8 mouse cellular contexts compared by ENCODE assay signal in the genomic region with DNA sequence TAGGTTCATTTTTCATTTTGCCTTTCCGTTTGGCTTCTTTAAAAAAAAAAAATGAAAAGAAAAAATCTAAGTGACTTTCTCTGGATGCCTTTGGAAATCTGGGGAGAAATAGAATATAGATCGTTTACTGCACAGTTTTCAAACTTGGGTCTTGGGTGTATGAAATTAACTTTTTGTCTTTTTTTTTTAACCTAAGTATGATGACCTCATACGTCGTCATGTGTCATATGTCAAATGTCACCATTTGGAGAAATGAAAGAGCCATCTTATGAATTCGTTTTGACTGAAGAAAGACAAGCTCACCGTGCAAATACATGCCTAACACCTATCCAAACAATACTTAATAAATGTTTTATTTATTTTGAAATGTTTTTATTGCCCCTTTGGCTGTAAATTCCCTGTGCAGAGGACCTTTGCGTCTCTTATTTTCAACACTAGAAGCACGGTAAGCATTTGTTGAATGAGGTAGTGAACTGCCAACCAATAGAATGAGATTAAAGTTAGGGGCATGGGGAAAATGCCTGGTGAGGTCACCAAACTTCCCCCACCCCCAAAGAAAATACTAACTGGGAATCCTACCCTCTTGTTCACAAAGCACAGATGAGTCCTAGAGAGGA. TPM values are rescaled to one million over a fixed set of nuclear protein-coding genes. Genes with fewer than 3 reads are reported as not detected.
DNase-seq lines count a peak whose midpoint lies in the region; ATAC-seq and TF ChIP-seq lines count a peak whose summit lies in the region.

No protein-coding gene starts in this region.

- no peak for ATAC-seq in forebrain, embryonic 12.5 days (ENCODE audit: low FRiP score)
- ATAC-seq in liver, embryonic 15.5 days (ENCODE audit: insufficient read depth) = no peak
- ATAC-seq in stomach, postnatal 0 days (ENCODE audit: low FRiP score, low TSS enrichment) = no peak

- H3K27me3 ChIP-seq in forebrain, embryonic 12.5 days = peaks cover 4% of the 10 kb centered on the region
- peaks cover 12% of the 10 kb centered on the region; the same call in 1 of the 2 replicates for H3K27me3 ChIP-seq in liver, embryonic 15.5 days
- no peaks in the 10 kb centered on the region for H3K27me3 ChIP-seq in stomach, postnatal 0 days (ENCODE audit: control insufficient read depth, insufficient read depth, low read length)

- peak overlapping the region; percentile 88 for H3K4me2 ChIP-seq in forebrain, embryonic 12.5 days
- peak overlapping the region; percentile 96 for H3K4me2 ChIP-seq in liver, embryonic 15.5 days
- peak overlapping the region; percentile 99 for H3K4me2 ChIP-seq in stomach, postnatal 0 days (replicated peaks; ENCODE audit: low read depth)

- no peak for DNase-seq in gastrocnemius, adult 2 months
- DNase-seq in gastrocnemius, postnatal 25 days = no peak
- peak; percentile 66 for DNase-seq in CD4-positive, CD25-positive, alpha-beta regulatory T cell, adult 2 months (ENCODE audit: low read depth, low spot score)
- DNase-seq in stomach, postnatal 0 days (ENCODE audit: low spot score) = no peak
- no peak for DNase-seq in frontal cortex, postnatal 14 days (ENCODE audit: low spot score in 2 of 2)
- DNase-seq in gastrocnemius, postnatal 14 days = no peak

- intact Hi-C loops in gastrocnemius, adult 2 months (cut with DNase I) = loop anchor here (5.0 kb wide), 2 partner anchors 57 to 83 kb away; partner anchors contain the start of gene Msrb3
- intact Hi-C loops in gastrocnemius, postnatal 14 days (cut with DNase I; ENCODE audit: low total_unique reads) = no loop called here

- no peaks in the 10 kb centered on the region for H3K9me3 ChIP-seq in forebrain, embryonic 12.5 days
- H3K9me3 ChIP-seq in liver, embryonic 15.5 days (replicated peaks) = no peaks in the 10 kb centered on the region
- no peaks in the 10 kb centered on the region for H3K9me3 ChIP-seq in stomach, postnatal 0 days (ENCODE audit: control insufficient read depth, low read length)

- no peak for TF ChIP-seq CTCF in gastrocnemius, adult 2 months (IDR thresholded peaks at IDR 0.05)
- TF ChIP-seq CTCF in stomach, postnatal 0 days (IDR thresholded peaks at IDR 0.05; ENCODE audit: low read depth) = no peak

- peaks cover 17% of the 10 kb centered on the region for H3K4me1 ChIP-seq in forebrain, embryonic 12.5 days
- H3K4me1 ChIP-seq in liver, embryonic 15.5 days (replicated peaks) = peaks cover 28% of the 10 kb centered on the region
- peaks cover 8% of the 10 kb centered on the region; the same call in 1 of the 2 replicates for H3K4me1 ChIP-seq in stomach, postnatal 0 days (replicated peaks; ENCODE audit: control insufficient read depth, insufficient read depth)

- H3K36me3 ChIP-seq in forebrain, embryonic 12.5 days (replicated peaks) = no peaks in the 10 kb centered on the region; the same call in 1 of the 2 replicates
- H3K36me3 ChIP-seq in liver, embryonic 15.5 days (replicated peaks) = peaks cover 9% of the 10 kb centered on the region
- no peaks in the 10 kb centered on the region for H3K36me3 ChIP-seq in stomach, postnatal 0 days (ENCODE audit: control insufficient read depth, insufficient read depth, low read length)

- peak overlapping the region; percentile 97 for H3K9ac ChIP-seq in forebrain, embryonic 12.5 days
- peak overlapping the region; percentile 94 for H3K9ac ChIP-seq in liver, embryonic 15.5 days
- peak overlapping the region; percentile 89 for H3K9ac ChIP-seq in stomach, postnatal 0 days (ENCODE audit: low read length)

- peak overlapping the region; percentile 94 for H3K27ac ChIP-seq in gastrocnemius, adult 2 months
- peak overlapping the region; percentile 95; the same call in 1 of the 2 replicates for H3K27ac ChIP-seq in forebrain, embryonic 12.5 days
- H3K27ac ChIP-seq in liver, embryonic 15.5 days (replicated peaks) = peak overlapping the region; percentile 87
- peak overlapping the region; percentile 94 for H3K27ac ChIP-seq in stomach, postnatal 0 days (replicated peaks)

- 18% methylated on average over 8 of the region's 8 CpGs for WGBS in forebrain, embryonic 12.5 days
- 14% methylated on average over 8 of the region's 8 CpGs for WGBS in liver, embryonic 15.5 days (ENCODE audit: insufficient replicate concordance)
- 8% methylated on average over 8 of the region's 8 CpGs for WGBS in stomach, postnatal 0 days

- peak overlapping the region; percentile 99 for H3K4me3 ChIP-seq in gastrocnemius, adult 2 months
- peak overlapping the region; percentile 97 for H3K4me3 ChIP-seq in forebrain, embryonic 12.5 days (replicated peaks)
- H3K4me3 ChIP-seq in liver, embryonic 15.5 days (replicated peaks) = peak overlapping the region; percentile 95
- peak overlapping the region; percentile 96 for H3K4me3 ChIP-seq in stomach, postnatal 0 days (ENCODE audit: low read depth, low read length)

- TF ChIP-seq EP300 in stomach, postnatal 0 days (optimal IDR thresholded peaks at IDR 0.05) = no peak

RNA-seq across cellular contexts. Expression of gene Lemd3, which starts 0.8 kb away (rescaled TPM):
- total RNA-seq in gastrocnemius, adult 2 months (2021) = 10 to 100 TPM; 11.4 to 11.9 TPM
- total RNA-seq in gastrocnemius, postnatal 25 days (2021) = 1 to 10 TPM; 9.1 to 9.2 TPM
- 4.6 and 4.8 TPM in 2 replicates for polyA plus RNA-seq in forebrain, embryonic 12.5 days (2016; fragmentation: Nextera tagmentation; extraction: Ambion mirVana)
- polyA plus RNA-seq in liver, embryonic 15.5 days (2015; fragmentation: Nextera tagmentation; extraction: Ambion mirVana) = 0.84 and 1.0 TPM in 2 replicates
- polyA plus RNA-seq in stomach, postnatal 0 days (2015; fragmentation: Nextera tagmentation; extraction: Ambion mirVana) = 1.7 TPM in 2 replicates
- 1 to 10 TPM; 8.0 to 8.6 TPM for total RNA-seq in gastrocnemius, postnatal 14 days (2021)

RNA-seq across cellular contexts. Expression of gene Wif1, which starts 53.9 kb away (rescaled TPM):
- 1 to 10 TPM; 1.3 to 9.2 TPM for total RNA-seq in gastrocnemius, adult 2 months (2021)
- 1 to 10 TPM; 1.6 to 6.2 TPM for total RNA-seq in gastrocnemius, postnatal 25 days (2021)
- 7.0 and 9.2 TPM in 2 replicates for polyA plus RNA-seq in forebrain, embryonic 12.5 days (2016; fragmentation: Nextera tagmentation; extraction: Ambion mirVana)
- 1.1 and 1.4 TPM in 2 replicates for polyA plus RNA-seq in liver, embryonic 15.5 days (2015; fragmentation: Nextera tagmentation; extraction: Ambion mirVana)
- polyA plus RNA-seq in stomach, postnatal 0 days (2015; fragmentation: Nextera tagmentation; extraction: Ambion mirVana) = 0.79 and 0.94 TPM in 2 replicates
- 10 to 100 TPM; 13.2 to 14.8 TPM for total RNA-seq in gastrocnemius, postnatal 14 days (2021)
